Mouse (Mus musculus): ENCODE results near the gene Jdp2.

GRCm38 (mm10) chr12:85639326-85640008, 40.6 kb downstream of the Jdp2 start:
- TF ChIP-seq ZC3H11A (IDR thresholded peaks at IDR 0.05; ENCODE audit: borderline replicate concordance, low read depth, low read length) (no peak), ZNF384 (IDR thresholded peaks at IDR 0.05; ENCODE audit: low read depth, low read length) (no peak)
